Mouse (Mus musculus): ENCODE measurements around the gene BC025920.

DNA sequence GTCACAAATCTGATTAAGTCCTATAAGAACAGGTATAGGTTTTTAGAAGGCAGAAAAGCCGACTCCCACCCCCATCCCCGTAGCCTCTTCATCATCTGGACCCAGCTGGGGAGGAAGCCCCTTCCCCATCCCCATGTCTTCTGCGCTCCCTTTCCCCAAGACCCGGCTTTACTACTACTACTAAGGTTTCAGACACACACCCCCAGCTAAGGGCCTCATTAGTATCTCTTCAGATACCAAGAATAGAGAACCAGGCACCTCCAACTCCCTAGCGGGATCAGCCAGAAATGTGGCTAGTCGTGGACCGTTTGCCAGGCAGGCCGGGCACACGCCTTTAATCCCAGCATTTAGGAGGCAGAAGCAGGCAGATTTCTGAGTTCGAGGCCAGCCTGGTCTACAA, 6.0 kb upstream of the BC025920 start:
- TF ChIP-seq GATA1 (IDR thresholded peaks at IDR 0.05; ENCODE audit: borderline replicate concordance, low read length), result no peak
- no peak for TF ChIP-seq FLI1 (IDR thresholded peaks at IDR 0.05; ENCODE audit: low read length)

All from megakaryocyte, embryonic 14.5 days (primary cell).